Mouse (Mus musculus) spleen, adult 2 months (tissue): Measurements from ENCODE around the gene Rdx.

ENCODE experiments used
- CTCF ChIP-seq: fragments of 200-500 bp; IDR thresholded peaks from 2 replicates; pipeline ENCODE4 v1.5.1; 2011; ENCODE audit warnings: mild to moderate bottlenecking, inconsistent platforms; ENCODE audit not compliant: insufficient read depth, insufficient read length, insufficient replicate concordance; ENCODE audit errors: extremely low read depth
- POLR2A ChIP-seq: fragments of 200-500 bp; IDR thresholded peaks from 2 replicates; pipeline ENCODE4 v1.6.1; 2011; ENCODE audit warnings: low read depth, low read length, inconsistent platforms

GRCm38 (mm10) chr9:52031501-52031900, 15.5 kb upstream of the Rdx start:
- TF ChIP-seq CTCF (no peak), POLR2A (no peak)
